22 mouse cellular contexts compared by ENCODE assay signal in genomic region chr12:9881953-9882623, GRCm38 (mm10).
"Had no signal": no experiment of that assay in that cellular context is flagged by ENCODE, and none has a peak within 500 bp of the region (broad histone marks: within the 10 kb centered on the region; RNA-seq: fewer than 3 reads in every experiment).

No protein-coding gene starts in this region.

- H3K4me1 ChIP-seq: heart, embryonic 13.5 days; heart, embryonic 15.5 days; hindbrain, embryonic 13.5 days; hindbrain, embryonic 15.5 days; limb, embryonic 15.5 days; liver, embryonic 12.5 days had no signal

- H3K27ac ChIP-seq: heart, embryonic 13.5 days; heart, embryonic 15.5 days; hindbrain, embryonic 13.5 days; hindbrain, embryonic 15.5 days; hindbrain, postnatal 0 days; layer of hippocampus, adult 2 months; left cerebral cortex, adult 2 months; limb, embryonic 15.5 days; liver, embryonic 12.5 days; liver, embryonic 14.5 days had no signal

- H3K36me3 ChIP-seq: heart, embryonic 13.5 days; heart, embryonic 15.5 days; hindbrain, embryonic 13.5 days; hindbrain, embryonic 15.5 days; limb, embryonic 15.5 days; liver, embryonic 12.5 days had no signal

- DNase-seq: gastrocnemius, postnatal 14 days; gastrocnemius, postnatal 36 days; heart, adult 18-20 months; heart, postnatal 14 days; heart, postnatal 36 days; kidney, adult 11 months; kidney, adult 2 months; kidney, adult 9 months; kidney, postnatal 10 days; kidney, postnatal 25 days; kidney, postnatal 4 days had no signal

- H3K4me2 ChIP-seq: heart, embryonic 11.5 days; heart, embryonic 13.5 days; heart, embryonic 15.5 days; hindbrain, embryonic 13.5 days; hindbrain, embryonic 15.5 days; limb, embryonic 15.5 days; liver, embryonic 12.5 days had no signal

- H3K27me3 ChIP-seq: heart, embryonic 13.5 days; heart, embryonic 15.5 days; hindbrain, embryonic 13.5 days; hindbrain, embryonic 15.5 days; limb, embryonic 15.5 days; liver, embryonic 12.5 days had no signal

- H3K9me3 ChIP-seq: heart, embryonic 13.5 days; heart, embryonic 15.5 days; hindbrain, embryonic 13.5 days; hindbrain, embryonic 15.5 days; limb, embryonic 15.5 days; liver, embryonic 12.5 days had no signal

- H3K4me3 ChIP-seq: heart, embryonic 13.5 days; heart, embryonic 15.5 days; hindbrain, embryonic 13.5 days; hindbrain, embryonic 15.5 days; layer of hippocampus, adult 2 months; left cerebral cortex, adult 2 months; limb, embryonic 15.5 days; liver, embryonic 12.5 days had no signal

- ATAC-seq: hindbrain, postnatal 0 days; liver, embryonic 12.5 days had no signal

- H3K9ac ChIP-seq: heart, embryonic 13.5 days; heart, embryonic 15.5 days; hindbrain, embryonic 13.5 days; hindbrain, embryonic 15.5 days; limb, embryonic 15.5 days; liver, embryonic 12.5 days; liver, embryonic 14.5 days had no signal
